Mouse (Mus musculus): Measurements from ENCODE around the gene Fgr. TPM values are rescaled to one million over a fixed set of nuclear protein-coding genes. Genes with fewer than 3 reads are reported as not detected.

Gene Fgr
- polyA plus RNA-seq, 1 experiment from 2014 or later, result 0.10 TPM

DNA sequence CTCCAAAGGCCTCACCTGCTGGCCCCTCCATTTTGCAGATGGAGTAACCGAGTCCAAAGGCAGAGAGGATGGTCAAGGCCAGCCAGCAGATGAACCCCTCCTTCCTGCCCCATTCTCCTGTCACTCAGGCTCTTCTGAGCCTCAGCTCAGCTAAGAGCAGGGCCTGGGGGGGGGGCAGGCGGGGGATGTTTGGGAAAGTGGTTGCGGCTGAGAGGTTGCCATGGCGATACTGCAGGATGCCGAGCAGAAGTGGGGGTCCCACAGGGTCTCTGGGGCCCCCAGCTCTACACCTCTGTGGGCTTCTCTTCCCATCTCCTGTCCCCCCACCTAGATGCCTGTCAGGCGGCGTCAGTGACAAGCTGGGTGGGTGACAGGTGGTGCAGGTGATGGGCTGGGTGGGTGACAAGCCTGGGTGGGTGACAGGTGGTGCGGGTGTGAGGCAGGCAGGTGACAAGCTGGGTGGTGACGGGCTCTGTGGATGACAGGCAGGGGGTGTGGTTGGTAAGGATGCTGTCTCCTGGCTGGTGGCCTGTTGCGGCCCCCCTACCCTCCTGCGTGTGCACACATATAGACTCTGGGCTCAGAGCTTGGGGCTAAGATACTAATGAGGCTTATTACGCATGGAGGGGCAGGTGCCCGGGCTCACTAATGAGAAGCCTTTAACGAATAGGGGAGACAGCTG, 49.2 kb downstream of the Fgr start:
- no peak for ATAC-seq (ENCODE audit: insufficient number of reproducible peaks, insufficient read depth, low FRiP score, low TSS enrichment, low read depth)

DNA sequence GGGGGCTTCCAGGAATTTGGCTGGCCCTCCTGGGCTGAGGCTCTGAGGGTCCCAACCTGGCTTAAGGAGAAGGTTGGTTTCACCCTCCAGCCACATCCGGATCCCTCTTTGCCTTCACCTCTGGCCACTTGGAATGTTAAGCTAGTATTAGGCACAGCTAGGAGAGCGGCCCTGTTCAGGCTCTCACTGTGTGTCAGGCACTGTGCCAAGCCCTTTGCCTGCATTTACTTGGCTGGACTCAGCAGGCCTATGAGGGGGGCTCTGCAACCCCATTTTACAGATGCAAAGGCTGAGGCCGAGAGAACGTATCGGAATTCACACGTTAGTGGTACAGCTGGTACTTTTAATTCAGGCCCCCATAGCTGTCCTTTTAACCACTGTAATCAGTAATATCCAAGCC, 49.7 kb downstream of the Fgr start:
- Histone ChIP-seq H3K4me3 (no peak overlapping the region), H3K4me2 (no peak overlapping the region), H3K27ac (peak overlapping the region; percentile 90), H3K9me3 (no peaks in the 10 kb centered on the region), H3K27me3 (no peaks in the 10 kb centered on the region), H3K4me1 (peaks cover 98% of the 10 kb centered on the region), H3K9ac (no peak overlapping the region), H3K36me3 (peaks cover 11% of the 10 kb centered on the region; the same call in 1 of the 2 replicates)
- no peak for ATAC-seq (ENCODE audit: insufficient number of reproducible peaks, insufficient read depth, low FRiP score, low TSS enrichment, low read depth)
- WGBS, result 80% methylated on average over 6 of the region's 6 CpGs

More for the DNA sequence above, 49.2 kb downstream of the Fgr start:
- peaks cover 9% of the 10 kb centered on the region; the same call in 1 of the 2 replicates for H3K36me3 ChIP-seq
- H3K27ac ChIP-seq, result peak overlapping the region; percentile 85; the same call in 1 of the 2 replicates
- no peak overlapping the region for H3K4me3 ChIP-seq
- no peaks in the 10 kb centered on the region for H3K9me3 ChIP-seq
- peaks cover 99% of the 10 kb centered on the region for H3K4me1 ChIP-seq
- no peaks in the 10 kb centered on the region for H3K27me3 ChIP-seq
- H3K9ac ChIP-seq, result no peak overlapping the region
- WGBS, result 64% methylated on average over 14 of the region's 14 CpGs
- H3K4me2 ChIP-seq, result no peak overlapping the region

GRCm38 (mm10) chr4:133024404-133024803, 50.5 kb downstream of the Fgr start:
- WGBS, result 31% methylated on average over 3 of the region's 4 CpGs
- Histone ChIP-seq H3K9me3 (no peaks in the 10 kb centered on the region), H3K4me3 (no peak overlapping the region), H3K36me3 (peaks cover 11% of the 10 kb centered on the region; the same call in 1 of the 2 replicates), H3K4me1 (peaks cover 98% of the 10 kb centered on the region), H3K27ac (peak overlapping the region; percentile 90), H3K4me2 (peak overlapping the region; percentile 48), H3K9ac (no peak overlapping the region), H3K27me3 (no peaks in the 10 kb centered on the region)
- ATAC-seq (ENCODE audit: insufficient number of reproducible peaks, insufficient read depth, low FRiP score, low TSS enrichment, low read depth), result no peak

DNA sequence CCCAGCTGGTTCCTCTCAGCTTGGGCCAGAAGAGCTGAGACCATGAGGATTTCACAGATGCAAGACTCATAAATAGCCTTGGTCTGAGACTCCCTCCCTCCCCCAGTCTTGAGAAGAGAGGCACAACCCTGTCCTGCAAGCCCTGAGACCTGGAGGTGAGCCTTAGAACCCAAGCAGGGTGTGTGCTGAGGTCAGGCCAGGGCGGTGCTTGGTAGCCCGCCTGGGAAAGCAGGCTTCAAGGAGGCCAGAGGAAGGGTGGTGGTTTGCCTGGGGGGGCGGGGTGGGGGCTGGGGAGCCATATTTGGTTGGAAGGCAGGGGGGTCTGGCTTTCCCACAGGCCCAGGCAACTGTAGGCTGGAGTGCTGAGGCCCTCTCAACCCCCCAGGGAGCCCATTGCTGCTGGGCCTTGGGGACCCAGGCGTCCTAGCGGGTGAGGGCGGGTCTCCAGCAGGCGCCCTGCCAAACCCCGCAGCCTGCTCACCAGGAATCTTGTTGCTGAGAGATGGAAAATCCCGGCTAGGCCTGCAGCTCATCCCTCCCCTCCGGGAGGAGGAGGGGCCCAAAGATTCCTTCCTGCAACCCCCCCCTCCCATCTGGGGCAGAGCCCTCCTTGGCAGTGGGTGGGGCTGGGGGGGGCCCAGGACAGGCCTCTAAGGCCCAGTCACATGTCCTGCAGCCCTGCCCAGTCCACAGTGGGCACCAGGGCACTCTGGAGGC, 51.2 kb downstream of the Fgr start:
- peak overlapping the region; percentile 90 for H3K27ac ChIP-seq

GRCm38 (mm10) chr4:133026272-133026671, 52.4 kb downstream of the Fgr start:
- no peaks in the 10 kb centered on the region for H3K9me3 ChIP-seq
- no peak for ATAC-seq (ENCODE audit: insufficient number of reproducible peaks, insufficient read depth, low FRiP score, low TSS enrichment, low read depth)
- peaks cover 87% of the 10 kb centered on the region for H3K4me1 ChIP-seq
- 65% methylated on average over 10 of the region's 10 CpGs for WGBS
- H3K4me2 ChIP-seq, result peak overlapping the region; percentile 48; the same call in 1 of the 2 replicates
- peak overlapping the region; percentile 90 for H3K27ac ChIP-seq
- H3K4me3 ChIP-seq, result no peak overlapping the region
- H3K36me3 ChIP-seq, result peaks cover 11% of the 10 kb centered on the region; the same call in 1 of the 2 replicates
- peak overlapping the region; percentile 59 for H3K9ac ChIP-seq
- no peaks in the 10 kb centered on the region for H3K27me3 ChIP-seq

More for the DNA sequence above, 51.2 kb downstream of the Fgr start:
- Histone ChIP-seq H3K9ac (peak overlapping the region; percentile 59), H3K4me3 (no peak overlapping the region), H3K9me3 (no peaks in the 10 kb centered on the region), H3K27me3 (no peaks in the 10 kb centered on the region), H3K4me1 (peaks cover 98% of the 10 kb centered on the region), H3K4me2 (peak overlapping the region; percentile 48), H3K36me3 (peaks cover 11% of the 10 kb centered on the region; the same call in 1 of the 2 replicates)
- ATAC-seq (ENCODE audit: insufficient number of reproducible peaks, insufficient read depth, low FRiP score, low TSS enrichment, low read depth), result peak; percentile 12; the same call in 1 of the 2 replicates
- WGBS, result 8% methylated on average over 10 of the region's 10 CpGs

DNA sequence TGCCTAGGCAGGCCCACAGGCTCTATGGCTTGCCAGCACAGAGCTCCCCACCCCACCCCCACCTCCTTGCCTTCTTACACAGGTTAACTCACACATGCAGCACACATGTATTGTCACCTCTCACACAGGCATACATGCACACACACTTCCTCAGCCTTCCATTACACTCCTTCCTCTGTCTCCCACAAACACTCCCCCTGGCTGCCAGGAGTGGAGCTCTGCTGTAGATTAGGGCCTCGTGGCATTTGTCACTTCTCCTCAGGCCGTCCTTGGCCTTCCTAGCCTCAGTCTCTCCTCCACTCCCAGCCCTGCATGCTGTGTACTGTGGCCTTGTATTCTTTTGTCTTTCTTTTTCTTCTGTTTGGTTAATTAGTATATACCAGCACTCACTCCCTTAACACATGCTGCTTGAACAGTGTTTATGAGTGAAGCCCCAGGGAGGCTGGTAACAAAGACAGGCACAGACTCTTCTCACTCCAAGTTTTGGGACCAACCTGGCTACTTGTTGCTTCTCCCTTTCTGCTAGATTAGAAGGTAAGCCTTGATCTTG, 53.0 kb downstream of the Fgr start:
- Histone ChIP-seq H3K4me2 (0 out of 2 replicates have a peak overlapping the region, but pooled peaks have one; percentile 48), H3K9ac (peak overlapping the region; percentile 59; the same call in 1 of the 2 replicates), H3K36me3 (peaks cover 13% of the 10 kb centered on the region; the same call in 1 of the 2 replicates), H3K27ac (peak overlapping the region; percentile 90), H3K4me1 (peaks cover 81% of the 10 kb centered on the region), H3K4me3 (no peak overlapping the region), H3K9me3 (no peaks in the 10 kb centered on the region), H3K27me3 (no peaks in the 10 kb centered on the region)
- WGBS, result 24% methylated on average over 2 of the region's 2 CpGs
- ATAC-seq (ENCODE audit: insufficient number of reproducible peaks, insufficient read depth, low FRiP score, low TSS enrichment, low read depth), result no peak

DNA sequence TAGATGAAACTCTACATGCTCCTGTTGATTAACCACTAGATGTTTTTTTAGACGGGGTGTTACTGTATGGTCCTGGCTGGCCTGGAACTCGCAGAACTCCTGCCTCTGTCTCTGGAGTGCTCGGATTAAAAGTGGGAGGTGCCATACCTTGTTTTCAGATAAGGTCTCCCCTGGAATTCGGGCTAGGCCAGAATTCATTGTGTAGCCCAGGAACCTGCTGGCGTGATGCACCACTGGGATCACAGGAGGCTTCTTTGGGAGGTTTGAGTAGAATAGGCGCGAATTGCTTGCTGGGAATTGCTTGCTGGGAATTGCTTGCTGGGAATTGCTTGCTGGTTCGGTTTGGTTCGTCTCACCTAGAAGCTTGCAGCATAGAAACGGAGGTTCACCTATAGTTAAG, 53.8 kb downstream of the Fgr start:
- Histone ChIP-seq H3K9me3 (no peaks in the 10 kb centered on the region), H3K36me3 (peaks cover 14% of the 10 kb centered on the region; the same call in 1 of the 2 replicates), H3K4me1 (peaks cover 73% of the 10 kb centered on the region), H3K9ac (no peak overlapping the region), H3K4me3 (no peak overlapping the region), H3K27ac (no peak overlapping the region; the same call in 1 of the 2 replicates), H3K4me2 (no peak overlapping the region), H3K27me3 (no peaks in the 10 kb centered on the region)
- WGBS, result 71% methylated on average over 10 of the region's 10 CpGs
- no peak for ATAC-seq (ENCODE audit: insufficient number of reproducible peaks, insufficient read depth, low FRiP score, low TSS enrichment, low read depth)

DNA sequence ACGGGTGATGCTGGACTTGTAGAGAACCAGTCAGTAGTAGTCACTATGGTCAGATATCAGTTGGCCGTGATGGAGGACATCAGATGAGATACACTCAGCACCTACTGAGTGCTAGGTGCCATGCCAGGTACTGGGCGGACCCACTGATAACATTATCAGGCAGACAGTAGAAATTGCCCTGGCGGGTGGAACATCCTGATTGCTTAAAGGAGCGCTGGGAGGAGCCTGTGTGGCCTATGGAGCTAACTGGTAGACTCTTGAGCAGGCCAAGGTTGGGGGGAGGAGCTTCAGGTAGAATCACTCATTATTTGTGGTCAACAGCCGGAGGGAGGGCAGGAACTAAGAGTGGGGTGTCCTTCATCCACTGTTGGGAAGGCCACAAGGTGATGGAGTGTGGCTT, 54.3 kb downstream of the Fgr start:
- Histone ChIP-seq H3K27ac (no peak overlapping the region), H3K9ac (no peak overlapping the region), H3K4me2 (no peak overlapping the region), H3K4me1 (peaks cover 68% of the 10 kb centered on the region), H3K27me3 (no peaks in the 10 kb centered on the region), H3K9me3 (no peaks in the 10 kb centered on the region), H3K36me3 (peaks cover 14% of the 10 kb centered on the region; the same call in 1 of the 2 replicates), H3K4me3 (no peak overlapping the region)
- ATAC-seq (ENCODE audit: insufficient number of reproducible peaks, insufficient read depth, low FRiP score, low TSS enrichment, low read depth), result no peak
- 86% methylated on average over 6 of the region's 6 CpGs for WGBS

GRCm38 (mm10) chr4:133028875-133029274, 55.0 kb downstream of the Fgr start:
- H3K27me3 ChIP-seq, result no peaks in the 10 kb centered on the region
- 69% methylated on average over 6 of the region's 6 CpGs for WGBS
- H3K27ac ChIP-seq, result no peak overlapping the region
- no peak overlapping the region for H3K4me2 ChIP-seq
- H3K36me3 ChIP-seq, result peaks cover 14% of the 10 kb centered on the region; the same call in 1 of the 2 replicates
- no peak for ATAC-seq (ENCODE audit: insufficient number of reproducible peaks, insufficient read depth, low FRiP score, low TSS enrichment, low read depth)
- no peak overlapping the region for H3K9ac ChIP-seq
- no peaks in the 10 kb centered on the region for H3K9me3 ChIP-seq
- peaks cover 61% of the 10 kb centered on the region for H3K4me1 ChIP-seq
- H3K4me3 ChIP-seq, result no peak overlapping the region

GRCm38 (mm10) chr4:133032410-133033095, 58.7 kb downstream of the Fgr start:
- Histone ChIP-seq H3K9me3 (no peaks in the 10 kb centered on the region), H3K9ac (no peak overlapping the region), H3K4me2 (no peak overlapping the region), H3K27me3 (peaks cover 9% of the 10 kb centered on the region; the same call in 1 of the 2 replicates), H3K4me1 (peaks cover 34% of the 10 kb centered on the region), H3K4me3 (no peak overlapping the region), H3K27ac (no peak overlapping the region), H3K36me3 (peaks cover 20% of the 10 kb centered on the region; the same call in 1 of the 2 replicates)
- WGBS, result 85% methylated on average over 8 of the region's 8 CpGs
- no peak for ATAC-seq (ENCODE audit: insufficient number of reproducible peaks, insufficient read depth, low FRiP score, low TSS enrichment, low read depth)

DNA sequence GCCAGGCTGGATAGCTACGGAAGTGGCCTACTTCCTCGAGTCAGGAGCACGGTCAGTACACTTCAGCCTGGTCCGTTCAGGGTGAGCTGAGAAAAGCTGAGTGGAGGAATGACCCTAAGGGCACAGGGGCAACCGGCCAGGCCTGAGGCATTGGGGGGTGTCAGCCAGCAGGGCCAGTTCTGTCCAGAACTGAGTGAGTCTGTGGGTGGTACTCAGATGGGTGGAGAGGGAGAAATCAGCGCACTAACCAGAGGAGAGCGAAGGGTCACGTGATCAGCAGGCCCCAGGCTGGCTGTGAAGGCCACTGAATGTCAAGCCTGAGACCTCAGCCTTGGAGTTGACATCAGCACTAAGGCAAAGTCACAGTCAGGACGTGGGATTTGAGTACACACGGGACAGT, 60.6 kb downstream of the Fgr start:
- H3K4me1 ChIP-seq, result peaks cover 33% of the 10 kb centered on the region
- no peak for ATAC-seq (ENCODE audit: insufficient number of reproducible peaks, insufficient read depth, low FRiP score, low TSS enrichment, low read depth)
- peaks cover 9% of the 10 kb centered on the region; the same call in 1 of the 2 replicates for H3K27me3 ChIP-seq
- no peak overlapping the region for H3K4me2 ChIP-seq
- H3K36me3 ChIP-seq, result peaks cover 13% of the 10 kb centered on the region; the same call in 1 of the 2 replicates
- H3K4me3 ChIP-seq, result no peak overlapping the region
- no peaks in the 10 kb centered on the region for H3K9me3 ChIP-seq
- WGBS, result 68% methylated on average over 10 of the region's 10 CpGs
- H3K27ac ChIP-seq, result no peak overlapping the region
- H3K9ac ChIP-seq, result no peak overlapping the region
